In the genomic region with DNA sequence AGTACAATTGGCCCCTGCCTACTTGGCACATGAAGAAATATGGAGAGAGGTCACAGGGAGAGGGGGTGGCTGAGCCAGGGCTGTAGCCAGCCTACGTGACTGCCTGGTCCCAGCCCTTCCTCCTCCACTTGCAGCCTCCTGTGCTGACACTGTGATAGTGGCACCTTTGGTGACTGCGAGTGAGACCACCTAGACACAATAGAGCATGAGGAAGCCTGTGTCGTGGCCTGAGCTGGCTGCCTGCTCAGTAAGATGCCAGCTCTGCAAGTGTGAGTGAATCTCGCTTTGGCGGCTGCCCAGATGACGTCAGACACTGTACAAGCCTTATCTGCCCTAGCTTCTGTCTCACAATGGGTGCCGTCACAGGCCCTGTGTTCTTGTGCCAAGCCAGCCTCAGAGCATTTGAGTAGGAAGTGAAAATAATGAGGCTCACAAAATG, we compare ENCODE assay signal across 7 mouse cellular contexts. TPM values are rescaled to one million over a fixed set of nuclear protein-coding genes. Genes with fewer than 3 reads are reported as not detected.
DNase-seq lines count a peak whose midpoint lies in the region; ATAC-seq lines count a peak whose summit lies in the region.

No protein-coding gene starts in this region.

- DNase-seq in adipocyte (ENCODE audit: low spot score): peak; percentile 99
- peak; percentile 74 for DNase-seq in c-Kit-positive CD71-positive TER-119-negative erythroid progenitor cells, embryonic 14.5 days (ENCODE audit: low read depth)
- peak; percentile 49 to 59 for DNase-seq in frontal cortex, postnatal 25 days (ENCODE audit: low spot score in 2 of 2)
- DNase-seq in left cerebral cortex, adult 11 months (ENCODE audit: low spot score): peak; percentile 71
- peak; percentile 97 for DNase-seq in lung, postnatal 36 days
- peak; percentile 31 to 38 for DNase-seq in spleen, postnatal 14 days (ENCODE audit: low spot score in 2 of 2)

- peak; percentile 81 to 90 for ATAC-seq in hematopoietic stem cell, adult 5-6 weeks (replicated peaks in 1 of 2; ENCODE audit: insufficient read depth in 1 of 2, low FRiP score in 2 of 2, low TSS enrichment in 1 of 2, low read depth in 1 of 2, poor library complexity in 2 of 2, severe bottlenecking in 2 of 2)

RNA-seq across cellular contexts. Expression of gene Olfml2a, which starts 18.5 kb away (rescaled TPM):
- 0.25 TPM in 1 of 2 replicates, not detected in the other for total RNA-seq in hematopoietic stem cell, adult 5-6 weeks (2017)

RNA-seq across cellular contexts. Expression of gene Nr6a1, which starts 22.8 kb away (rescaled TPM):
- total RNA-seq in hematopoietic stem cell, adult 5-6 weeks (2017): 0.13 and 3.2 TPM in 2 replicates

RNA-seq across cellular contexts. Expression of gene Wdr38, which starts 47.0 kb away (rescaled TPM):
- total RNA-seq in hematopoietic stem cell, adult 5-6 weeks (2017): 0.44 and 0.65 TPM in 2 replicates

RNA-seq across cellular contexts. Expression of gene Arpc5l, which starts 54.8 kb away (rescaled TPM):
- 61.2 and 64.3 TPM in 2 replicates for total RNA-seq in hematopoietic stem cell, adult 5-6 weeks (2017)

RNA-seq across cellular contexts. Expression of gene Rpl35, which starts 55.1 kb away (rescaled TPM):
- total RNA-seq in hematopoietic stem cell, adult 5-6 weeks (2017): 1,207 and 1,504 TPM in 2 replicates

Comparison
In these comparisons a context has a peak if more than half of its experiments do, and no peak if none do; other contexts are left out.
1. Peak in every context shown above with its lines: DNase-seq and ATAC-seq.
2. DNase-seq: peak in every context shown above with its lines; median percentile 99 in adipocyte; 97 in lung, postnatal 36 days; 74 in c-Kit-positive CD71-positive TER-119-negative erythroid progenitor cells, embryonic 14.5 days; 71 in left cerebral cortex, adult 11 months; 54 in frontal cortex, postnatal 25 days; 34 in spleen, postnatal 14 days.